Mouse (Mus musculus): Measurements from ENCODE around the gene Eid2. TPM values are rescaled to one million over a fixed set of nuclear protein-coding genes. Genes with fewer than 3 reads are reported as not detected.
"Not testable (repeated sequence)": the region's sequence is repeated elsewhere in the genome, so short reads cannot be mapped to it uniquely, and the experiment has no call there.

The Eid2 gene
- polyA plus RNA-seq (2015; fragmentation: Nextera tagmentation; extraction: Ambion mirVana): 1.1 and 1.2 TPM in 2 replicates

- Histone ChIP-seq H3K27ac (ENCODE audit: low read length) (peak within 1 kb of the TSS; percentile 86), H3K4me2 (ENCODE audit: low read depth, low read length) (peak within 1 kb of the TSS; percentile 83), H3K9me3 (replicated peaks; ENCODE audit: control insufficient read depth, low read length) (no peaks in the 10 kb centered on the region), H3K9ac (ENCODE audit: low read length) (peak within 1 kb of the TSS; percentile 98), H3K4me3 (replicated peaks; ENCODE audit: low read length) (peak within 1 kb of the TSS; percentile 81), H3K4me1 (ENCODE audit: control insufficient read depth, insufficient read depth, low read length) (peaks cover 6% of the 10 kb centered on the region; the same call in 1 of the 2 replicates), H3K27me3 (ENCODE audit: control insufficient read depth, insufficient read depth, low read length) (no peaks in the 10 kb centered on the region), H3K36me3 (ENCODE audit: control insufficient read depth, insufficient read depth, low read length) (no peaks in the 10 kb centered on the region)
- peak; percentile 89 for ATAC-seq (ENCODE audit: insufficient read depth, low FRiP score)
- WGBS: 7% methylated on average over 57 of the region's 57 CpGs
These were observed at the start of gene Eid2 for GRCm38 (mm10) chr7:28267129-28268041. TSS of gene Eid2 (plus strand) at chr7:28267881.

DNA sequence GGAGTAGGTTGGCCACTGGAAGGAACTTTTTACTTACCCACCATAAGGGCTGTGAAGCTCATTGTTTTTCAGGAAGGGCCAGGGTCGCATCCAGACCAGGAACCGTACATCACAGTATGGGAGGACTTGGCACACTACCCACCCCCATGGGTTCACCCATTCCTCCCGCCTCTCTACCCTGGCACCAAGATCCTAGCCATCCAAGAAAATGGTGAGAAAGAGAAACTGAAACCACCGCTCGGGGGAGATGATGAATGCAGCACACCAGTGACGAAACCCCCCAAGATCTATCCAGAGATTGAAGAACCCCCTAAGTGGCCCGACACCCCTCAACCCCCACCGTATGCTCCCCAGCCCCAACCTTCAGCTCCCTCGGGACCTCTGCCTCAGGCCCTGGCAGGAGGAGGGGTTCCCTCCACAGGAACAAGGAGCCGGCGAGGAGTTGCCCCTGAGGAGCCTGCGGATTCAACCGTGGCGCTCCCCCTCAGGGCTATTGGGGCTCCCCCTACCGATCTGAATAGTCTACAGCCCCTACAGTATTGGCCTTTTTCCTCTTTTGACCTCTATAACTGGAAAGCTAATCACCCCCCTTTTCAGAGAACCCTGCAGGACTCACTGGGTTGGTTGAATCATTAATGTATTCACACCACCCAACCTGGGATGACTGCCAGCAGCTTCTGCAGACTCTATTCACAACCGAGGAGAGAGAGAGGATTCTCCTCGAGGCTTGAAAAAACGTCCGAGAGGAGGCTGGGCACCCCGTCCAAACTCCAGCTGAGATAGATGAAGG lies 48.5 kb upstream of the Eid2 start:
- 88% methylated on average over 20 of the region's 20 CpGs for WGBS
- H3K9me3 ChIP-seq (replicated peaks; ENCODE audit: control insufficient read depth, low read length); H3K9ac ChIP-seq (ENCODE audit: low read length); H3K36me3 ChIP-seq (ENCODE audit: control insufficient read depth, insufficient read depth, low read length); H3K4me1 ChIP-seq (ENCODE audit: control insufficient read depth, insufficient read depth, low read length); H3K27ac ChIP-seq (ENCODE audit: low read length); ATAC-seq (ENCODE audit: insufficient read depth, low FRiP score); H3K27me3 ChIP-seq (ENCODE audit: control insufficient read depth, insufficient read depth, low read length); H3K4me3 ChIP-seq (replicated peaks; ENCODE audit: low read length); H3K4me2 ChIP-seq (ENCODE audit: low read depth, low read length): not testable (repeated sequence)

GRCm38 (mm10) chr7:28226836-28227235 lies 40.8 kb upstream of the Eid2 start:
- not testable (repeated sequence) for H3K4me1 ChIP-seq (ENCODE audit: control insufficient read depth, insufficient read depth, low read length); H3K9me3 ChIP-seq (replicated peaks; ENCODE audit: control insufficient read depth, low read length); H3K9ac ChIP-seq (ENCODE audit: low read length); H3K36me3 ChIP-seq (ENCODE audit: control insufficient read depth, insufficient read depth, low read length); H3K27ac ChIP-seq (ENCODE audit: low read length); H3K4me2 ChIP-seq (ENCODE audit: low read depth, low read length); ATAC-seq (ENCODE audit: insufficient read depth, low FRiP score); H3K27me3 ChIP-seq (ENCODE audit: control insufficient read depth, insufficient read depth, low read length); H3K4me3 ChIP-seq (replicated peaks; ENCODE audit: low read length)
- WGBS: 83% methylated on average over 4 of the region's 4 CpGs

GRCm38 (mm10) chr7:28227421-28227820 lies 40.3 kb upstream of the Eid2 start:
- not testable (repeated sequence) for H3K9ac ChIP-seq (ENCODE audit: low read length); H3K4me3 ChIP-seq (replicated peaks; ENCODE audit: low read length); H3K27ac ChIP-seq (ENCODE audit: low read length); ATAC-seq (ENCODE audit: insufficient read depth, low FRiP score); H3K4me1 ChIP-seq (ENCODE audit: control insufficient read depth, insufficient read depth, low read length); H3K9me3 ChIP-seq (replicated peaks; ENCODE audit: control insufficient read depth, low read length); H3K27me3 ChIP-seq (ENCODE audit: control insufficient read depth, insufficient read depth, low read length); H3K36me3 ChIP-seq (ENCODE audit: control insufficient read depth, insufficient read depth, low read length); H3K4me2 ChIP-seq (ENCODE audit: low read depth, low read length)
- WGBS: 87% methylated on average over 4 of the region's 4 CpGs

DNA sequence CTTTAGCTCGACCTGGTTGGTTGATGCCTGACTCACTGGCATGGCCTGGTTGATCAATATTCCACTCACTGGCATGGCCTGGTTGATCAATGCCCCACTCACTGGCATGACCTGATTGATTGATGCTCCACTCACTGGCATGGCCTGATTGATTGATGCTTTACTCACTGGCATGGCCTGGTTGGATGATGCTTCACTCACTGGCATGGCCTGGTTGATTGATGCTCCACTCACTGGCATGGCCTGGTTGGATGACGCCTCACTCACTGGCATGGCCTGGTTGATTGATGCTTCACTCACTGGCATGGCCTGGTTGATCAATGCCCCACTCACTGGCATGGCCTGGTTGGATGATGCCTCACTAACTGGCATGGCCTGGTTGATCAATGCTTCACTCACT lies 23.7 kb upstream of the Eid2 start:
- not testable (repeated sequence) for H3K9ac ChIP-seq (ENCODE audit: low read length); H3K9me3 ChIP-seq (replicated peaks; ENCODE audit: control insufficient read depth, low read length); H3K4me2 ChIP-seq (ENCODE audit: low read depth, low read length); H3K27ac ChIP-seq (ENCODE audit: low read length); H3K4me3 ChIP-seq (replicated peaks; ENCODE audit: low read length); ATAC-seq (ENCODE audit: insufficient read depth, low FRiP score); H3K27me3 ChIP-seq (ENCODE audit: control insufficient read depth, insufficient read depth, low read length); H3K4me1 ChIP-seq (ENCODE audit: control insufficient read depth, insufficient read depth, low read length); H3K36me3 ChIP-seq (ENCODE audit: control insufficient read depth, insufficient read depth, low read length)
- WGBS: 77% methylated on average over 2 of the region's 2 CpGs

DNA sequence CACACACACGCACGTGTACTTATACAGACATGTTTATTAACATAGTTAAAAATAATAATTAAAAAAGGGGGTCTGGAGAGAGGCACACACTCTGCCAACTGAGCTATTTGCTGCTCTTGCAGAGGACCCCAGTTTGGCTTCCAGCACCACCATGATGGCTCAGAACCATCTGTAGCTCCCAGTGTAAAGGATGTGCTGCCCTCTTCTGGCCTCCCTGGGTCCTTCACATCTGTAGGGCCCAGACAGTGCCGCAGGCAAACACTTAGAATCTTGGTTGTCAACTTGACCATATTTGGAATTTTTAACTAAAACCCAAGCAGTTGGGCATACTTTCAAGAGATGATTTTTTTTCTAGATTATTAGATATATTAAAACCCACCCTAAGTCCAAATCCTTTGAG lies 18.7 kb upstream of the Eid2 start:
- no peak overlapping the region for H3K9ac ChIP-seq (ENCODE audit: low read length)
- H3K27ac ChIP-seq (ENCODE audit: low read length): no peak overlapping the region
- 89% methylated on average over 3 of the region's 3 CpGs for WGBS
- no peaks in the 10 kb centered on the region for H3K4me1 ChIP-seq (ENCODE audit: control insufficient read depth, insufficient read depth, low read length)
- no peaks in the 10 kb centered on the region for H3K9me3 ChIP-seq (replicated peaks; ENCODE audit: control insufficient read depth, low read length)
- H3K27me3 ChIP-seq (ENCODE audit: control insufficient read depth, insufficient read depth, low read length): no peaks in the 10 kb centered on the region
- no peak for ATAC-seq (ENCODE audit: insufficient read depth, low FRiP score)
- H3K4me3 ChIP-seq (replicated peaks; ENCODE audit: low read length): no peak overlapping the region
- no peak overlapping the region for H3K4me2 ChIP-seq (ENCODE audit: low read depth, low read length)
- H3K36me3 ChIP-seq (ENCODE audit: control insufficient read depth, insufficient read depth, low read length): no peaks in the 10 kb centered on the region

GRCm38 (mm10) chr7:28251976-28252375 lies 15.7 kb upstream of the Eid2 start:
- H3K4me2 ChIP-seq (ENCODE audit: low read depth, low read length): no peak overlapping the region
- no peak overlapping the region for H3K4me3 ChIP-seq (replicated peaks; ENCODE audit: low read length)
- WGBS: 85% methylated on average over 17 of the region's 17 CpGs
- H3K27ac ChIP-seq (ENCODE audit: low read length): no peak overlapping the region
- no peaks in the 10 kb centered on the region for H3K36me3 ChIP-seq (ENCODE audit: control insufficient read depth, insufficient read depth, low read length)
- H3K9me3 ChIP-seq (replicated peaks; ENCODE audit: control insufficient read depth, low read length): 0 out of 2 replicates have a peak, but pooled peaks cover 3% of the 10 kb centered on the region
- no peaks in the 10 kb centered on the region for H3K27me3 ChIP-seq (ENCODE audit: control insufficient read depth, insufficient read depth, low read length)
- no peaks in the 10 kb centered on the region for H3K4me1 ChIP-seq (ENCODE audit: control insufficient read depth, insufficient read depth, low read length)
- ATAC-seq (ENCODE audit: insufficient read depth, low FRiP score): no peak
- H3K9ac ChIP-seq (ENCODE audit: low read length): no peak overlapping the region

- ATAC-seq (ENCODE audit: insufficient read depth, low FRiP score): no peak
- H3K4me2 ChIP-seq (ENCODE audit: low read depth, low read length): no peak overlapping the region
- 0 out of 2 replicates have a peak, but pooled peaks cover 3% of the 10 kb centered on the region for H3K9me3 ChIP-seq (replicated peaks; ENCODE audit: control insufficient read depth, low read length)
- H3K27me3 ChIP-seq (ENCODE audit: control insufficient read depth, insufficient read depth, low read length): no peaks in the 10 kb centered on the region
- 78% methylated on average over 6 of the region's 6 CpGs for WGBS
- H3K36me3 ChIP-seq (ENCODE audit: control insufficient read depth, insufficient read depth, low read length): no peaks in the 10 kb centered on the region
- H3K27ac ChIP-seq (ENCODE audit: low read length): no peak overlapping the region
- H3K4me1 ChIP-seq (ENCODE audit: control insufficient read depth, insufficient read depth, low read length): no peaks in the 10 kb centered on the region
- H3K4me3 ChIP-seq (replicated peaks; ENCODE audit: low read length): no peak overlapping the region
- no peak overlapping the region for H3K9ac ChIP-seq (ENCODE audit: low read length)
These were observed 13.1 kb upstream of the Eid2 start for GRCm38 (mm10) chr7:28254591-28254990.

DNA sequence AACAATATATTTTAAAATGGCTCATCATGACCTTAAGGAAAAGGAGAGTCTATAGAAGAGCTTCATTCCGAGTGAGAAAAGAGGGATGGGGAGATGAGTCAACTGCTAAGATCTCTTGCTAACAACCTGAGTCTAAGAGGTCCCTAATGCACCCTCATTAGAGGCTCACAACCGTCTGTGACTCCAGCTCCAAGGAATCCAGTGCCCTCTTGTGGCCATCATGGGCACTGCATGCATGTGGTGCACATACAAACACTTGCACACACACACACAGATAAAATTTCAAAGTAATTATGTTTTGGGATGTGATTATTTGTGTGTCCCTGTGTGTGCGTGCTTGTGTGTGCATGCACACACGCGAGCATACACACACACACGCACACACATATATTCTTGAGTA lies 12.2 kb upstream of the Eid2 start:
- Histone ChIP-seq H3K9me3 (replicated peaks; ENCODE audit: control insufficient read depth, low read length) (0 out of 2 replicates have a peak, but pooled peaks cover 3% of the 10 kb centered on the region), H3K9ac (ENCODE audit: low read length) (no peak overlapping the region), H3K4me2 (ENCODE audit: low read depth, low read length) (no peak overlapping the region), H3K4me1 (ENCODE audit: control insufficient read depth, insufficient read depth, low read length) (no peaks in the 10 kb centered on the region), H3K4me3 (replicated peaks; ENCODE audit: low read length) (no peak overlapping the region), H3K27ac (ENCODE audit: low read length) (no peak overlapping the region), H3K27me3 (ENCODE audit: control insufficient read depth, insufficient read depth, low read length) (no peaks in the 10 kb centered on the region), H3K36me3 (ENCODE audit: control insufficient read depth, insufficient read depth, low read length) (no peaks in the 10 kb centered on the region)
- no peak for ATAC-seq (ENCODE audit: insufficient read depth, low FRiP score)
- 82% methylated on average over 6 of the region's 6 CpGs for WGBS
